Mouse (Mus musculus) forebrain, embryonic 13.5 days (tissue): Measurements from ENCODE around the gene Htr5a. TPM values are rescaled to one million over a fixed set of nuclear protein-coding genes. Genes with fewer than 3 reads are reported as not detected.

Source experiments
- ATAC-seq: fragments of 200-750 bp; cut with Nextera tagmentation; 2 replicates; pipeline ENCODE4 v1.8.0; 2017
- H3K27ac ChIP-seq: fragments of 300-500 bp; sonication (generic); 2 replicates; pipeline ENCODE4 v1.5.1; 2015; ENCODE audit warnings: inconsistent platforms, mild to moderate bottlenecking, moderate library complexity
- H3K27me3 ChIP-seq: fragments of 300-500 bp; sonication (generic); 2 replicates; pipeline ENCODE4 v1.6.1; 2015; ENCODE audit warnings: mild to moderate bottlenecking, inconsistent platforms
- H3K36me3 ChIP-seq: fragments of 300-500 bp; sonication (generic); 2 replicates; pipeline ENCODE4 v1.6.1; 2015; ENCODE audit warnings: mild to moderate bottlenecking, inconsistent platforms; ENCODE audit not compliant: poor library complexity, severe bottlenecking
- H3K4me1 ChIP-seq: fragments of 300-500 bp; sonication (generic); 2 replicates; pipeline ENCODE4 v1.6.1; 2015; ENCODE audit warnings: inconsistent platforms
- H3K4me2 ChIP-seq: fragments of 300-500 bp; sonication (generic); 2 replicates; pipeline ENCODE4 v1.6.1; 2015; ENCODE audit warnings: inconsistent platforms, mild to moderate bottlenecking, moderate library complexity
- H3K4me3 ChIP-seq: fragments of 300-500 bp; sonication (generic); 2 replicates; pipeline ENCODE4 v1.5.1; 2015; ENCODE audit warnings: mild to moderate bottlenecking, inconsistent platforms
- H3K9ac ChIP-seq: fragments of 300-500 bp; sonication (generic); 2 replicates; pipeline ENCODE4 v1.6.1; 2015; ENCODE audit warnings: mild to moderate bottlenecking, inconsistent platforms
- H3K9me3 ChIP-seq: fragments of 300-500 bp; sonication (generic); replicated peaks from 2 replicates; pipeline ENCODE4 v1.6.1; 2016; ENCODE audit warnings: inconsistent platforms
- WGBS: fragments of 180-500 bp; shearing (Covaris S2); methylation state at CpG from one replicate; pipeline ENCODE4 v1.1.7; 2015; 5-methylcytosine and 5-hydroxymethylcytosine counted together
- polyA plus RNA-seq: library from polyadenylated mRNA; unstranded; fragments of >200 nt; fragmentation: Nextera tagmentation; extraction: Ambion mirVana; gene quantifications from 2 replicates; pipeline ENCODE4 v1.2.1, GENCODE M21; 2015

Gene Htr5a
- polyA plus RNA-seq, 1 experiment from 2014 or later = 0.21 TPM

- 69% methylated on average over 1 of the region's 1 CpGs for WGBS
- no peak overlapping the region for H3K9ac ChIP-seq
Measured at GRCm38 (mm10) chr5:27854290-27854689, 12.3 kb downstream of the Htr5a start.

GRCm38 (mm10) chr5:27855726-27856125 is 13.8 kb downstream of the Htr5a start:
- Histone ChIP-seq H3K27me3 (no peaks in the 10 kb centered on the region), H3K36me3 (no peaks in the 10 kb centered on the region), H3K9ac (no peak overlapping the region), H3K4me1 (no peaks in the 10 kb centered on the region), H3K4me3 (no peak overlapping the region), H3K4me2 (no peak overlapping the region), H3K9me3 (no peaks in the 10 kb centered on the region), H3K27ac (no peak overlapping the region)
- 88% methylated on average over 2 of the region's 2 CpGs for WGBS
- no peak for ATAC-seq

More at GRCm38 (mm10) chr5:27854290-27854689, 12.3 kb downstream of the Htr5a start:
- no peak for ATAC-seq
- no peak overlapping the region for H3K4me3 ChIP-seq
- no peaks in the 10 kb centered on the region for H3K4me1 ChIP-seq
- H3K36me3 ChIP-seq = no peaks in the 10 kb centered on the region
- H3K27me3 ChIP-seq = no peaks in the 10 kb centered on the region
- no peak overlapping the region for H3K4me2 ChIP-seq
- no peak overlapping the region for H3K27ac ChIP-seq
- no peaks in the 10 kb centered on the region for H3K9me3 ChIP-seq

GRCm38 (mm10) chr5:27873240-27874082 is 31.5 kb downstream of the Htr5a start:
- H3K27ac ChIP-seq = peak overlapping the region; percentile 76
- WGBS = 52% methylated on average over 8 of the region's 8 CpGs
- no peak overlapping the region for H3K4me3 ChIP-seq
- no peaks in the 10 kb centered on the region for H3K9me3 ChIP-seq
- H3K4me2 ChIP-seq = no peak overlapping the region
- peak; percentile 94 for ATAC-seq
- no peak overlapping the region for H3K9ac ChIP-seq
- no peaks in the 10 kb centered on the region for H3K27me3 ChIP-seq
- no peaks in the 10 kb centered on the region for H3K36me3 ChIP-seq
- peaks cover 14% of the 10 kb centered on the region for H3K4me1 ChIP-seq

- ATAC-seq = no peak
- Histone ChIP-seq H3K27ac (peak overlapping the region; percentile 76), H3K4me3 (no peak overlapping the region)
Measured at GRCm38 (mm10) chr5:27874211-27874610, 32.3 kb downstream of the Htr5a start.

GRCm38 (mm10) chr5:27875341-27876105 is 33.6 kb downstream of the Htr5a start:
- no peak for ATAC-seq
- no peaks in the 10 kb centered on the region for H3K36me3 ChIP-seq
- H3K9me3 ChIP-seq = no peaks in the 10 kb centered on the region
- no peak overlapping the region for H3K9ac ChIP-seq
- H3K4me1 ChIP-seq = peaks cover 14% of the 10 kb centered on the region
- WGBS = 69% methylated on average over 4 of the region's 4 CpGs
- no peak overlapping the region for H3K4me3 ChIP-seq
- no peak overlapping the region for H3K4me2 ChIP-seq
- H3K27ac ChIP-seq = no peak overlapping the region
- H3K27me3 ChIP-seq = no peaks in the 10 kb centered on the region

More at GRCm38 (mm10) chr5:27874211-27874610, 32.3 kb downstream of the Htr5a start:
- H3K27me3 ChIP-seq = no peaks in the 10 kb centered on the region
- WGBS = 82% methylated on average over 5 of the region's 5 CpGs
- H3K4me2 ChIP-seq = no peak overlapping the region
- no peaks in the 10 kb centered on the region for H3K9me3 ChIP-seq
- H3K9ac ChIP-seq = no peak overlapping the region
- peaks cover 14% of the 10 kb centered on the region for H3K4me1 ChIP-seq
- no peaks in the 10 kb centered on the region for H3K36me3 ChIP-seq

- Histone ChIP-seq H3K27ac (no peak overlapping the region), H3K9me3 (no peaks in the 10 kb centered on the region), H3K4me3 (no peak overlapping the region), H3K27me3 (no peaks in the 10 kb centered on the region), H3K9ac (no peak overlapping the region), H3K4me2 (no peak overlapping the region), H3K36me3 (no peaks in the 10 kb centered on the region), H3K4me1 (peaks cover 14% of the 10 kb centered on the region)
- no peak for ATAC-seq
- WGBS = 89% methylated on average over 5 of the region's 5 CpGs
Measured at GRCm38 (mm10) chr5:27878356-27878755, 36.4 kb downstream of the Htr5a start.

- ATAC-seq = no peak
- Histone ChIP-seq H3K27ac (no peak overlapping the region), H3K27me3 (no peaks in the 10 kb centered on the region), H3K4me3 (no peak overlapping the region), H3K9ac (no peak overlapping the region), H3K9me3 (no peaks in the 10 kb centered on the region), H3K4me2 (no peak overlapping the region), H3K36me3 (no peaks in the 10 kb centered on the region), H3K4me1 (no peaks in the 10 kb centered on the region)
- 92% methylated on average over 3 of the region's 3 CpGs for WGBS
Measured at GRCm38 (mm10) chr5:27879726-27880125, 37.8 kb downstream of the Htr5a start.

- 72% methylated on average over 3 of the region's 3 CpGs for WGBS
- no peaks in the 10 kb centered on the region for H3K27me3 ChIP-seq
- ATAC-seq = no peak
Measured at GRCm38 (mm10) chr5:27880329-27881036, 38.5 kb downstream of the Htr5a start.

GRCm38 (mm10) chr5:27881261-27881660 is 39.3 kb downstream of the Htr5a start:
- H3K9ac ChIP-seq = no peak overlapping the region
- ATAC-seq = no peak
- H3K27ac ChIP-seq = no peak overlapping the region
- WGBS = 90% methylated on average over 2 of the region's 2 CpGs
- no peaks in the 10 kb centered on the region for H3K4me1 ChIP-seq
- H3K9me3 ChIP-seq = no peaks in the 10 kb centered on the region
- no peaks in the 10 kb centered on the region for H3K27me3 ChIP-seq
- H3K4me2 ChIP-seq = no peak overlapping the region
- H3K36me3 ChIP-seq = no peaks in the 10 kb centered on the region
- no peak overlapping the region for H3K4me3 ChIP-seq

More at GRCm38 (mm10) chr5:27880329-27881036, 38.5 kb downstream of the Htr5a start:
- Histone ChIP-seq H3K36me3 (no peaks in the 10 kb centered on the region), H3K4me3 (no peak overlapping the region), H3K4me1 (no peaks in the 10 kb centered on the region), H3K27ac (no peak overlapping the region), H3K9me3 (no peaks in the 10 kb centered on the region), H3K4me2 (no peak overlapping the region), H3K9ac (no peak overlapping the region)

- WGBS = 96% methylated on average over 3 of the region's 3 CpGs
- no peak for ATAC-seq
Measured at GRCm38 (mm10) chr5:27888080-27888479, 46.1 kb downstream of the Htr5a start.

GRCm38 (mm10) chr5:27895961-27896360 is 54.0 kb downstream of the Htr5a start:
- no peaks in the 10 kb centered on the region for H3K9me3 ChIP-seq
- no peak overlapping the region for H3K4me2 ChIP-seq
- ATAC-seq = no peak
- H3K4me1 ChIP-seq = no peaks in the 10 kb centered on the region
- no peak overlapping the region for H3K4me3 ChIP-seq
- 93% methylated on average over 3 of the region's 3 CpGs for WGBS
- no peak overlapping the region for H3K9ac ChIP-seq
- no peak overlapping the region for H3K27ac ChIP-seq
- H3K36me3 ChIP-seq = no peaks in the 10 kb centered on the region
- H3K27me3 ChIP-seq = no peaks in the 10 kb centered on the region

More at GRCm38 (mm10) chr5:27888080-27888479, 46.1 kb downstream of the Htr5a start:
- no peak overlapping the region for H3K27ac ChIP-seq
- peaks cover 4% of the 10 kb centered on the region; the same call in 1 of the 2 replicates for H3K9me3 ChIP-seq
- H3K4me3 ChIP-seq = no peak overlapping the region
- no peak overlapping the region for H3K4me2 ChIP-seq
- H3K4me1 ChIP-seq = no peaks in the 10 kb centered on the region
- H3K27me3 ChIP-seq = no peaks in the 10 kb centered on the region
- H3K9ac ChIP-seq = no peak overlapping the region
- no peaks in the 10 kb centered on the region for H3K36me3 ChIP-seq

- ATAC-seq = no peak
- WGBS = 79% methylated on average over 2 of the region's 2 CpGs
- H3K9ac ChIP-seq = no peak overlapping the region
Measured at GRCm38 (mm10) chr5:27899756-27900155, 57.8 kb downstream of the Htr5a start.

More at GRCm38 (mm10) chr5:27899756-27900155, 57.8 kb downstream of the Htr5a start:
- no peaks in the 10 kb centered on the region for H3K4me1 ChIP-seq
- H3K36me3 ChIP-seq = no peaks in the 10 kb centered on the region
- no peak overlapping the region for H3K4me2 ChIP-seq
- H3K27ac ChIP-seq = no peak overlapping the region
- H3K9me3 ChIP-seq = no peaks in the 10 kb centered on the region; the same call in 1 of the 2 replicates
- H3K27me3 ChIP-seq = no peaks in the 10 kb centered on the region
- no peak overlapping the region for H3K4me3 ChIP-seq
